Mouse (Mus musculus): ENCODE data around the gene Olfr1342.

GRCm38 (mm10) chr4:118693812-118694211, 1.3 kb upstream of the Olfr1342 start:
- TF ChIP-seq CTCF (IDR thresholded peaks at IDR 0.05; ENCODE audit: extremely low read depth, insufficient read length, insufficient replicate concordance, low read depth, low read length) (no peak), POLR2A (IDR thresholded peaks at IDR 0.05; ENCODE audit: low read depth, low read length) (no peak)

Data from small intestine, adult 2 months (tissue).